Mouse (Mus musculus) midbrain, embryonic 13.5 days (tissue): ENCODE results near the gene Oaf. TPM values are rescaled to one million over a fixed set of nuclear protein-coding genes. Genes with fewer than 3 reads are reported as not detected.
A peak's percentile ranks its signal among the peaks of the same experiment; 100 is the strongest.

Experiments used
- ATAC-seq: fragments of 200-750 bp; cut with Nextera tagmentation; 2 replicates; pipeline ENCODE4 v1.8.0; 2017; ENCODE audit warnings: mild to moderate bottlenecking, moderate TSS enrichment, moderate library complexity
- H3K27ac ChIP-seq: fragments of 300-500 bp; sonication (generic); 2 replicates; pipeline ENCODE4 v1.5.1; 2015; ENCODE audit warnings: inconsistent platforms, mild to moderate bottlenecking, moderate library complexity
- H3K27me3 ChIP-seq: fragments of 300-500 bp; sonication (generic); 2 replicates; pipeline ENCODE4 v1.6.1; 2015; ENCODE audit warnings: mild to moderate bottlenecking, inconsistent platforms
- H3K36me3 ChIP-seq: fragments of 300-500 bp; sonication (generic); 2 replicates; pipeline ENCODE4 v1.6.1; 2015; ENCODE audit warnings: mild to moderate bottlenecking, inconsistent platforms
- H3K4me1 ChIP-seq: fragments of 300-500 bp; sonication (generic); replicated peaks from 2 replicates; pipeline ENCODE4 v1.6.1; 2015; ENCODE audit warnings: inconsistent platforms
- H3K4me2 ChIP-seq: fragments of 300-500 bp; sonication (generic); replicated peaks from 2 replicates; pipeline ENCODE4 v1.6.1; 2015; ENCODE audit warnings: moderate library complexity, mild to moderate bottlenecking, inconsistent platforms
- H3K4me3 ChIP-seq: fragments of 300-500 bp; sonication (generic); replicated peaks from 2 replicates; pipeline ENCODE4 v1.5.1; 2015; ENCODE audit warnings: mild to moderate bottlenecking, inconsistent platforms
- H3K9ac ChIP-seq: fragments of 300-500 bp; sonication (generic); replicated peaks from 2 replicates; pipeline ENCODE4 v1.6.1; 2015; ENCODE audit warnings: mild to moderate bottlenecking, inconsistent platforms
- H3K9me3 ChIP-seq: fragments of 300-500 bp; sonication (generic); 2 replicates; pipeline ENCODE4 v1.6.1; 2016; ENCODE audit warnings: mild to moderate bottlenecking, inconsistent platforms
- WGBS: fragments of 180-500 bp; shearing (Covaris S2); methylation state at CpG from one replicate; pipeline ENCODE4 v1.1.7; 2015; 5-methylcytosine and 5-hydroxymethylcytosine counted together
- polyA plus RNA-seq: library from polyadenylated mRNA; unstranded; fragments of >200 nt; fragmentation: Nextera tagmentation; extraction: Ambion mirVana; gene quantifications from 2 replicates; pipeline ENCODE4 v1.2.1, GENCODE M21; 2015

The Oaf gene
- polyA plus RNA-seq, result 5.6 and 7.1 TPM in 2 replicates

- H3K27ac ChIP-seq, result no peak within 1 kb of the TSS
- ATAC-seq, result peak; percentile 86
- H3K27me3 ChIP-seq, result peaks cover 44% of the 10 kb centered on the region
Measured at GRCm38 (mm10) chr9:43239712-43240593, at the start of gene Oaf. Gene Oaf (minus strand): TSS chr9:43239911.

DNA sequence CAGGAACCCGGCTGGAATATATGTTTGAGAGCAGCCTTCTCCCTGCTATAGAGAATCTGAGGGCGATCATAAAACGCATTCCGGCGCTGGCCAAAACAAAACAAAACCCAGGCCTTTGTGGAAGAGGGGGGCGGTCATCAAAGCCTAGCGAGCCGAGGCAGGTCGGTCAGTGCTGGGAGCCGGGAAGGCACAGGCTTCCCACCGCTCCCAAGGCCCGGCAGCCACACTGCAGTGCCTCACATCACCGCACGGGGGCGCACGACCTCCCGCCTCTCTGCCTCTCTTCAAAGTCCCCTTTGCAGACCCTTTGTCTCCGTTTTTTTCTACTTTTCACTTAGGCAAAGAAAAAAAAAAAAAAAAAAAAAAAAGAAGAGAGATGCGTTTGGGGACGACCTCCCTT is 47.2 kb upstream of the Oaf start:
- peak; percentile 65 for ATAC-seq
- H3K9ac ChIP-seq, result no peak overlapping the region
- H3K9me3 ChIP-seq, result no peaks in the 10 kb centered on the region
- no peak overlapping the region for H3K4me3 ChIP-seq
- peaks cover 28% of the 10 kb centered on the region for H3K27me3 ChIP-seq
- H3K27ac ChIP-seq, result no peak overlapping the region
- peak overlapping the region; percentile 43 for H3K4me2 ChIP-seq
- H3K4me1 ChIP-seq, result peaks cover 3% of the 10 kb centered on the region; the same call in 1 of the 2 replicates
- H3K36me3 ChIP-seq, result no peaks in the 10 kb centered on the region
- WGBS, result 2% methylated on average over 20 of the region's 20 CpGs

More at GRCm38 (mm10) chr9:43239712-43240593, at the start of gene Oaf:
- WGBS, result 1% methylated on average over 42 of the region's 44 CpGs
- H3K9me3 ChIP-seq, result no peaks in the 10 kb centered on the region
- peaks cover 20% of the 10 kb centered on the region for H3K4me1 ChIP-seq
- H3K9ac ChIP-seq, result peak within 1 kb of the TSS; percentile 64
- no peaks in the 10 kb centered on the region for H3K36me3 ChIP-seq
- H3K4me3 ChIP-seq, result peak within 1 kb of the TSS; percentile 53
- H3K4me2 ChIP-seq, result peak within 1 kb of the TSS; percentile 76

DNA sequence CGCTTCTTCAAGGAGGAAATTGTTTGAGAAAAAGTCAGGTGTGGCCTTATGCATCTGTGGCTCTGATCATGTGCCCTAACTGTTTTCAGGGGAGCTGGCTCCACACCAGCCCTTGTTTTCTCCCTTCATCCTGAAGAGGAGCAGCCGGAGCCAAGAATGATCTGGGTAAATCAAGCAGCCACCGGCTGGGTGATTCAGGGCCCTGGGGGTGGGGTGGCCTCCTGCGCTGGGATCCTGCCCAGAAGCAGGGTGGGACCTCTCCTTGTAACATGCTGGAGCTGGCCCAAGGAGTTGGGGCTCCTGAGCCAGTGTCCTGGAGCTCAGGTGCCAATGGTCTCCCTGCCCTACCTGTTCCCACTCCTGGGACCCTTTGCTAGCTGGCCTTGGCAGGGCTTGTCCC is 45.6 kb upstream of the Oaf start:
- WGBS, result 95% methylated on average over 4 of the region's 4 CpGs
- H3K4me1 ChIP-seq, result peaks cover 3% of the 10 kb centered on the region; the same call in 1 of the 2 replicates
- no peak overlapping the region for H3K4me3 ChIP-seq
- peaks cover 28% of the 10 kb centered on the region for H3K27me3 ChIP-seq
- no peak overlapping the region for H3K27ac ChIP-seq
- no peaks in the 10 kb centered on the region for H3K9me3 ChIP-seq
- no peak overlapping the region for H3K9ac ChIP-seq
- ATAC-seq, result no peak
- no peak overlapping the region for H3K4me2 ChIP-seq
- no peaks in the 10 kb centered on the region for H3K36me3 ChIP-seq

DNA sequence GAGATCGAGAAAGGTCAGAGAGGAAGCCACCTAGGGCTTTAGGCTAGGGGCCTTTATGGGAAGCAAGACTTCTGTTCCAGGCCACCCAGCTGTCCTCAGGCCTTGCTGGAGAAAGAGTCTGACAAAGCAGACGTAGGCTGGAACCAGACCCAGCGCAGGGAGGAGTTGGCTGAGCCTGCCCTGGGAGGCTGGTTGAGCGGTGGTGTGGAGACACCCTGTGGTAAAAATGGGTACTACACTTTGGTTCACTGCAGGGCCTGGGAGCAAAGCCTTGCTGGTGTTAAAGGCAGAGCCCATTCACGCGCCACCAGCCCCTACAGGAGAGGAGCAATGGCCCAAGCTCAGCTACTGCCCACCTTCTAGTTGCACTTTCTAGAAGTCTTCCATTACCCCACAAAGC is 44.6 kb upstream of the Oaf start:
- peak; percentile 80 for ATAC-seq
- no peaks in the 10 kb centered on the region for H3K9me3 ChIP-seq
- 2% methylated on average over 6 of the region's 6 CpGs for WGBS
- H3K36me3 ChIP-seq, result no peaks in the 10 kb centered on the region
- peaks cover 28% of the 10 kb centered on the region for H3K27me3 ChIP-seq
- no peak overlapping the region for H3K9ac ChIP-seq
- H3K27ac ChIP-seq, result no peak overlapping the region
- H3K4me3 ChIP-seq, result no peak overlapping the region
- H3K4me1 ChIP-seq, result peaks cover 3% of the 10 kb centered on the region; the same call in 1 of the 2 replicates
- H3K4me2 ChIP-seq, result no peak overlapping the region

GRCm38 (mm10) chr9:43273735-43274134 is 34.0 kb upstream of the Oaf start:
- no peak for ATAC-seq
- no peak overlapping the region for H3K27ac ChIP-seq
- no peaks in the 10 kb centered on the region for H3K9me3 ChIP-seq
- H3K9ac ChIP-seq, result no peak overlapping the region
- H3K4me2 ChIP-seq, result no peak overlapping the region
- H3K27me3 ChIP-seq, result peaks cover 57% of the 10 kb centered on the region
- H3K4me3 ChIP-seq, result no peak overlapping the region
- H3K4me1 ChIP-seq, result peaks cover 23% of the 10 kb centered on the region
- 82% methylated on average over 9 of the region's 9 CpGs for WGBS
- no peaks in the 10 kb centered on the region for H3K36me3 ChIP-seq

- Histone ChIP-seq H3K27me3 (peaks cover 61% of the 10 kb centered on the region), H3K4me1 (peaks cover 23% of the 10 kb centered on the region), H3K27ac (no peak overlapping the region), H3K9me3 (no peaks in the 10 kb centered on the region), H3K4me3 (no peak overlapping the region), H3K9ac (no peak overlapping the region), H3K4me2 (no peak overlapping the region), H3K36me3 (no peaks in the 10 kb centered on the region)
- ATAC-seq, result no peak
- 35% methylated on average over 14 of the region's 14 CpGs for WGBS
Measured at GRCm38 (mm10) chr9:43271761-43272518, 32.2 kb upstream of the Oaf start.

GRCm38 (mm10) chr9:43270723-43271252 is 31.1 kb upstream of the Oaf start:
- H3K9ac ChIP-seq, result no peak overlapping the region
- no peaks in the 10 kb centered on the region for H3K9me3 ChIP-seq
- H3K4me2 ChIP-seq, result peak overlapping the region; percentile 38
- H3K36me3 ChIP-seq, result no peaks in the 10 kb centered on the region
- peaks cover 23% of the 10 kb centered on the region for H3K4me1 ChIP-seq
- H3K27me3 ChIP-seq, result peaks cover 64% of the 10 kb centered on the region
- 3% methylated on average over 17 of the region's 17 CpGs for WGBS
- ATAC-seq, result peak; percentile 34; the same call in 1 of the 2 replicates
- peak overlapping the region; percentile 8 for H3K4me3 ChIP-seq
- H3K27ac ChIP-seq, result no peak overlapping the region

GRCm38 (mm10) chr9:43269166-43269565 is 29.5 kb upstream of the Oaf start:
- H3K4me3 ChIP-seq, result no peak overlapping the region
- no peak overlapping the region for H3K27ac ChIP-seq
- WGBS, result 2% methylated on average over 8 of the region's 8 CpGs
- H3K4me1 ChIP-seq, result peaks cover 23% of the 10 kb centered on the region
- no peak overlapping the region for H3K9ac ChIP-seq
- H3K36me3 ChIP-seq, result no peaks in the 10 kb centered on the region
- peak; percentile 34; the same call in 1 of the 2 replicates for ATAC-seq
- peaks cover 66% of the 10 kb centered on the region for H3K27me3 ChIP-seq
- no peaks in the 10 kb centered on the region for H3K9me3 ChIP-seq
- H3K4me2 ChIP-seq, result no peak overlapping the region

GRCm38 (mm10) chr9:43267357-43267756 is 27.6 kb upstream of the Oaf start:
- ATAC-seq, result no peak
- H3K36me3 ChIP-seq, result no peaks in the 10 kb centered on the region
- H3K4me3 ChIP-seq, result no peak overlapping the region
- no peak overlapping the region for H3K4me2 ChIP-seq
- H3K9me3 ChIP-seq, result no peaks in the 10 kb centered on the region
- 84% methylated on average over 8 of the region's 8 CpGs for WGBS
- H3K9ac ChIP-seq, result no peak overlapping the region
- peaks cover 28% of the 10 kb centered on the region for H3K4me1 ChIP-seq
- no peak overlapping the region for H3K27ac ChIP-seq
- peaks cover 51% of the 10 kb centered on the region for H3K27me3 ChIP-seq

- peaks cover 12% of the 10 kb centered on the region; the same call in 1 of the 2 replicates for H3K4me1 ChIP-seq
- no peaks in the 10 kb centered on the region for H3K36me3 ChIP-seq
- H3K4me3 ChIP-seq, result no peak overlapping the region
- no peak overlapping the region for H3K4me2 ChIP-seq
- WGBS, result 51% methylated on average over 9 of the region's 9 CpGs
- H3K27me3 ChIP-seq, result peaks cover 29% of the 10 kb centered on the region
- H3K9me3 ChIP-seq, result no peaks in the 10 kb centered on the region
- H3K9ac ChIP-seq, result no peak overlapping the region
- no peak overlapping the region for H3K27ac ChIP-seq
- ATAC-seq, result no peak
Measured at GRCm38 (mm10) chr9:43265194-43265593, 25.5 kb upstream of the Oaf start.

DNA sequence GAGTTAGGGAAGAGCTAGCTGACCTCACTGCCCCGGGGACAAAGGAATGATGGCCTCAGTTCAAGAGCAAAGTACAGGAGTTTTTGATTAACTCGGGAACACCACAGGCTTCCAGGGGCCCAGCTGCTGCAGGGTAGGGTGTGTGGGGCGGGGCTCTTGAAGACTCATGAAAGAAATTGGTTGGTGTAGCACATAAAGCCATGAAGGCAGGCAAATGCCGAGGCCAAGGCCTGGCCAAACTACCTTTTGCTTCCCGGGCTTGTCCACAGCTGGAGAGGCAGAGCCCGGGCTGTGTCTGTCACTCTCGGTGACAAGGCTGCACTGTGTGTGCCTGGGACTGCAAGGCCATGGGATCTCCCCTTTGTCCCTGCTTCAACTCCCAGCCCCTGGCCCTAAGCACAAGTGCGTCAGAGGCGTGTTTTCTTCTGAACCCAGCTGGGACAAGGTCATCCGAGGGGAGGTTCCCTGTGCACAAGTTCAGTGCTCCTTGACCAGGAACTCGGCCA is 24.3 kb upstream of the Oaf start:
- Histone ChIP-seq H3K27me3 (peaks cover 17% of the 10 kb centered on the region), H3K9ac (no peak overlapping the region), H3K4me2 (no peak overlapping the region), H3K4me3 (no peak overlapping the region), H3K9me3 (no peaks in the 10 kb centered on the region), H3K4me1 (peaks cover 5% of the 10 kb centered on the region; the same call in 1 of the 2 replicates), H3K27ac (no peak overlapping the region), H3K36me3 (no peaks in the 10 kb centered on the region)
- ATAC-seq, result no peak
- 21% methylated on average over 11 of the region's 11 CpGs for WGBS
